Mouse (Mus musculus) midbrain, postnatal 0 days (tissue): ENCODE results near the gene Taf12. TPM values are rescaled to one million over a fixed set of nuclear protein-coding genes. Genes with fewer than 3 reads are reported as not detected.

ENCODE experiments used
- ATAC-seq: fragments of 200-750 bp; cut with Nextera tagmentation; 2 replicates; pipeline ENCODE4 v1.8.0; 2017; ENCODE audit warnings: moderate number of reproducible peaks, mild to moderate bottlenecking, moderate TSS enrichment, moderate library complexity; ENCODE audit not compliant: low FRiP score
- DNase-seq: peaks from one replicate; pipeline ENCODE4 v3.0.0-alpha.2; 2015; ENCODE audit warnings: low spot score
- H3K27ac ChIP-seq: fragments of 300-500 bp; sonication (generic); 2 replicates; pipeline ENCODE4 v1.5.1; 2014; ENCODE audit warnings: low read depth, mild to moderate bottlenecking, low read length, mixed read lengths
- H3K27me3 ChIP-seq: fragments of 300-500 bp; sonication (generic); 2 replicates; pipeline ENCODE4 v1.6.1; 2014; ENCODE audit warnings: low read length, control low read depth, mixed read lengths; ENCODE audit not compliant: insufficient read depth
- H3K36me3 ChIP-seq: fragments of 300-500 bp; sonication (generic); 2 replicates; pipeline ENCODE4 v1.6.1; 2014; ENCODE audit warnings: low read length, control low read depth, mixed read lengths; ENCODE audit not compliant: insufficient read depth
- H3K4me1 ChIP-seq: fragments of 300-500 bp; sonication (generic); 2 replicates; pipeline ENCODE4 v1.6.1; 2014; ENCODE audit warnings: mild to moderate bottlenecking, control low read depth, antibody characterized with exemption, low read length, mixed read lengths; ENCODE audit not compliant: insufficient read depth
- H3K4me2 ChIP-seq: fragments of 300-500 bp; sonication (generic); 2 replicates; pipeline ENCODE4 v1.6.1; 2014; ENCODE audit warnings: low read depth, mild to moderate bottlenecking, low read length, mixed read lengths; ENCODE audit not compliant: poor library complexity, severe bottlenecking
- H3K4me3 ChIP-seq: fragments of 300-500 bp; sonication (generic); 2 replicates; pipeline ENCODE4 v1.5.1; 2014; ENCODE audit warnings: low read depth, mild to moderate bottlenecking, low read length, moderate library complexity
- H3K9ac ChIP-seq: fragments of 300-500 bp; sonication (generic); replicated peaks from 2 replicates; pipeline ENCODE4 v1.6.1; 2014; ENCODE audit warnings: mild to moderate bottlenecking, low read length, moderate library complexity, mixed read lengths; ENCODE audit not compliant: poor library complexity, severe bottlenecking
- H3K9me3 ChIP-seq: fragments of 300-500 bp; sonication (generic); 2 replicates; pipeline ENCODE4 v1.6.1; 2016; ENCODE audit warnings: low read length, control low read depth
- CTCF ChIP-seq: IDR thresholded peaks from 2 replicates; pipeline ENCODE4 v1.5.1; 2016; ENCODE audit warnings: antibody characterized with exemption, mild to moderate bottlenecking
- WGBS: fragments of 180-500 bp; shearing (Covaris S2); extraction: QIAGEN DNeasy Blood & Tissue Kit; methylation state at CpG from one replicate; pipeline ENCODE4 v1.1.7; 2014; 5-methylcytosine and 5-hydroxymethylcytosine counted together
- polyA plus RNA-seq: library from polyadenylated mRNA; unstranded; fragments of >200 nt; fragmentation: Nextera tagmentation; extraction: Ambion mirVana; gene quantifications from 2 replicates; pipeline ENCODE4 v1.2.1, GENCODE M21; 2015
- total RNA-seq: library from RNA; depleted of rRNA; stranded (reverse); fragments of >200 nt; gene quantifications from 2 replicates; pipeline ENCODE4 v1.2.3, GENCODE M21; 2014

Taf12 gene
- total and polyA plus RNA-seq, 2 experiments from 2014 or later: 9.0 to 30.3 TPM

- no peaks in the 10 kb centered on the region for H3K9me3 ChIP-seq
- no peak overlapping the region for H3K9ac ChIP-seq
- 0 out of 2 replicates have a peak, but pooled peaks cover 2% of the 10 kb centered on the region for H3K4me1 ChIP-seq
- no peak for ATAC-seq
- no peak overlapping the region for H3K4me3 ChIP-seq
- H3K4me2 ChIP-seq: no peak overlapping the region
- WGBS: 95% methylated on average over 7 of the region's 7 CpGs
- no peak overlapping the region for H3K27ac ChIP-seq
- DNase-seq: no peak
- no peaks in the 10 kb centered on the region for H3K27me3 ChIP-seq
- TF ChIP-seq CTCF: no peak
- no peaks in the 10 kb centered on the region for H3K36me3 ChIP-seq
Measured at GRCm38 (mm10) chr4:132263313-132263712, 10.9 kb upstream of the Taf12 start.

DNA sequence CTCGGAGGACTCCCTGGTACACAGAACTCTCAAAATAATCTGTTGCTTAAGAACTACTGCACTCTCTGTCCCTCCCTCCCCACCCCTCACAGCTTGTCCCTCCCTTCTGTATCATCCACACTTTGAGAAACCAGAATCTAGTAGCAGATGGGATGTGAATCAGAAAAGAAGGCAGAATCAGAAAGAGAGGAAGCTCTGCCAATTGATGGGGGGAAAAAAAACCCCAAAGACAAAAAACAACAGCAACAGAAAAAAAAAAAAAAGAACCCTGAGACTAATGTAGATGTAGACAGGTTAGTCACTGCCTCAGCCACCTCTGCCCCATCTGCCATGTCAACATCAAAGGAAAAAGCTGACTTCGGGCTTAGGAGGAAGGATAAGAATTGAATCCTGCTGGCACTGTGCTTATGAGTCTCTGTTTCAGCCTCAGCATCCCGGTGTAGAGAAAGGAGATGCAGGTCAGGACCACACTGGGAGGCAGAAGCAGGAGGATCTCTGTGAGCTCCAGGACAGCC lies 7.3 kb upstream of the Taf12 start:
- no peak overlapping the region for H3K4me3 ChIP-seq
- H3K36me3 ChIP-seq: no peaks in the 10 kb centered on the region
- H3K9me3 ChIP-seq: no peaks in the 10 kb centered on the region
- whole genome bisulfite sequencing: 80% methylated on average over 3 of the region's 3 CpGs
- no peaks in the 10 kb centered on the region for H3K27me3 ChIP-seq
- no peak overlapping the region for H3K27ac ChIP-seq
- no peak overlapping the region for H3K9ac ChIP-seq
- H3K4me2 ChIP-seq: no peak overlapping the region
- DNase-seq (no peak), ATAC-seq (no peak)
- no peaks in the 10 kb centered on the region for H3K4me1 ChIP-seq
- TF ChIP-seq CTCF: no peak

GRCm38 (mm10) chr4:132268871-132269739 lies 5.1 kb upstream of the Taf12 start:
- no peaks in the 10 kb centered on the region for H3K36me3 ChIP-seq
- DNase-seq (no peak), ATAC-seq (no peak)
- no peak overlapping the region for H3K4me2 ChIP-seq
- H3K4me3 ChIP-seq: no peak overlapping the region
- H3K9ac ChIP-seq: no peak overlapping the region
- WGBS: 17% methylated on average over 6 of the region's 6 CpGs
- no peaks in the 10 kb centered on the region for H3K4me1 ChIP-seq
- peak overlapping the region; percentile 86; the same call in 1 of the 2 replicates for H3K27ac ChIP-seq
- no peaks in the 10 kb centered on the region for H3K27me3 ChIP-seq
- peak; percentile 57 for TF ChIP-seq CTCF
- no peaks in the 10 kb centered on the region for H3K9me3 ChIP-seq

- WGBS: under 1% methylated on average over 35 of the region's 35 CpGs
- H3K36me3 ChIP-seq: no peaks in the 10 kb centered on the region
- peak overlapping the region; percentile 62 for H3K9ac ChIP-seq
- DNase-seq (peak; percentile 94), ATAC-seq (peak; percentile 75)
- peak overlapping the region; percentile 86 for H3K27ac ChIP-seq
- no peaks in the 10 kb centered on the region for H3K9me3 ChIP-seq
- TF ChIP-seq CTCF: peak; percentile 77
- no peaks in the 10 kb centered on the region for H3K4me1 ChIP-seq
- peak overlapping the region; percentile 30 for H3K4me3 ChIP-seq
- H3K27me3 ChIP-seq: no peaks in the 10 kb centered on the region
- peak overlapping the region; percentile 50 for H3K4me2 ChIP-seq
Measured at GRCm38 (mm10) chr4:132269740-132270560, 4.2 kb upstream of the Taf12 start.

- 58% methylated on average over 2 of the region's 2 CpGs for WGBS
- no peak for DNase-seq
Measured at GRCm38 (mm10) chr4:132273166-132273565, 1.0 kb upstream of the Taf12 start.

More at GRCm38 (mm10) chr4:132273166-132273565, 1.0 kb upstream of the Taf12 start:
- no peak for ATAC-seq
- Histone ChIP-seq H3K4me1 (no peaks in the 10 kb centered on the region; the same call in 1 of the 2 replicates), H3K36me3 (no peaks in the 10 kb centered on the region), H3K9me3 (no peaks in the 10 kb centered on the region), H3K27me3 (no peaks in the 10 kb centered on the region), H3K9ac (peak overlapping the region; percentile 80; the same call in 1 of the 2 replicates), H3K4me2 (peak overlapping the region; percentile 90), H3K27ac (no peak overlapping the region), H3K4me3 (peak overlapping the region; percentile 81; the same call in 1 of the 2 replicates)
- TF ChIP-seq CTCF: no peak
